Mouse (Mus musculus): ENCODE data around the gene Pml. TPM values are rescaled to one million over a fixed set of nuclear protein-coding genes. Genes with fewer than 3 reads are reported as not detected.
A peak's percentile ranks its signal among the peaks of the same experiment; 100 is the strongest.

Pml gene
- polyA plus RNA-seq, 1 experiment, result 71.3 TPM

GRCm38 (mm10) chr9:58204448-58205000 is 45.1 kb downstream of the Pml start:
- H3K4me1 ChIP-seq (ENCODE audit: control insufficient read depth, insufficient read depth, low read length), result peaks cover 4% of the 10 kb centered on the region
- H3K27ac ChIP-seq (ENCODE audit: insufficient read depth, low read depth, low read length), result no peak overlapping the region
- peak overlapping the region; percentile 50 for H3K4me3 ChIP-seq (ENCODE audit: insufficient read depth, low read length)
- peak; percentile 75 for TF ChIP-seq CTCF (IDR thresholded peaks at IDR 0.05; ENCODE audit: low read depth, low read length)
- no peak for TF ChIP-seq POLR2A (IDR thresholded peaks at IDR 0.05; ENCODE audit: borderline replicate concordance, low read depth, low read length)

- Histone ChIP-seq H3K4me3 (ENCODE audit: insufficient read depth, low read length) (peak within 1 kb of the TSS; percentile 50), H3K4me1 (ENCODE audit: control insufficient read depth, insufficient read depth, low read length) (0 out of 2 replicates have a peak, but pooled peaks cover 2% of the 10 kb centered on the region), H3K27ac (ENCODE audit: insufficient read depth, low read depth, low read length) (no peak within 1 kb of the TSS)
- TF ChIP-seq POLR2A (IDR thresholded peaks at IDR 0.05; ENCODE audit: borderline replicate concordance, low read depth, low read length), result no peak
- no peak for TF ChIP-seq CTCF (IDR thresholded peaks at IDR 0.05; ENCODE audit: low read depth, low read length)
Observed at GRCm38 (mm10) chr9:58203516-58204447, 45.8 kb downstream of the Pml start, which contains the start of the genes Islr and Islr2. Gene Islr (minus strand): TSS chr9:58204306. Gene Islr2 (minus strand): TSS chr9:58204319.

GRCm38 (mm10) chr9:58202676-58203453 is 46.7 kb downstream of the Pml start:
- no peak overlapping the region for H3K4me3 ChIP-seq (ENCODE audit: insufficient read depth, low read length)
- 0 out of 2 replicates have a peak, but pooled peaks cover 2% of the 10 kb centered on the region for H3K4me1 ChIP-seq (ENCODE audit: control insufficient read depth, insufficient read depth, low read length)
- TF ChIP-seq POLR2A (IDR thresholded peaks at IDR 0.05; ENCODE audit: borderline replicate concordance, low read depth, low read length) (no peak), CTCF (IDR thresholded peaks at IDR 0.05; ENCODE audit: low read depth, low read length) (no peak)
- H3K27ac ChIP-seq (ENCODE audit: insufficient read depth, low read depth, low read length), result no peak overlapping the region

GRCm38 (mm10) chr9:58201861-58202549 is 47.6 kb downstream of the Pml start:
- Histone ChIP-seq H3K4me1 (ENCODE audit: control insufficient read depth, insufficient read depth, low read length) (0 out of 2 replicates have a peak, but pooled peaks cover 2% of the 10 kb centered on the region), H3K4me3 (ENCODE audit: insufficient read depth, low read length) (no peak overlapping the region), H3K27ac (ENCODE audit: insufficient read depth, low read depth, low read length) (no peak overlapping the region)
- no peak for TF ChIP-seq POLR2A (IDR thresholded peaks at IDR 0.05; ENCODE audit: borderline replicate concordance, low read depth, low read length)
- no peak for TF ChIP-seq CTCF (IDR thresholded peaks at IDR 0.05; ENCODE audit: low read depth, low read length)

GRCm38 (mm10) chr9:58201091-58201842 is 48.3 kb downstream of the Pml start:
- no peak overlapping the region for H3K4me3 ChIP-seq (ENCODE audit: insufficient read depth, low read length)
- no peak for TF ChIP-seq CTCF (IDR thresholded peaks at IDR 0.05; ENCODE audit: low read depth, low read length)
- no peak for TF ChIP-seq POLR2A (IDR thresholded peaks at IDR 0.05; ENCODE audit: borderline replicate concordance, low read depth, low read length)
- H3K27ac ChIP-seq (ENCODE audit: insufficient read depth, low read depth, low read length), result no peak overlapping the region
- H3K4me1 ChIP-seq (ENCODE audit: control insufficient read depth, insufficient read depth, low read length), result 0 out of 2 replicates have a peak, but pooled peaks cover 2% of the 10 kb centered on the region

- H3K4me3 ChIP-seq (ENCODE audit: insufficient read depth, low read length), result no peak overlapping the region
- no peak overlapping the region for H3K27ac ChIP-seq (ENCODE audit: insufficient read depth, low read depth, low read length)
- H3K4me1 ChIP-seq (ENCODE audit: control insufficient read depth, insufficient read depth, low read length), result 0 out of 2 replicates have a peak, but pooled peaks cover 2% of the 10 kb centered on the region
- TF ChIP-seq CTCF (IDR thresholded peaks at IDR 0.05; ENCODE audit: low read depth, low read length), result no peak
- TF ChIP-seq POLR2A (IDR thresholded peaks at IDR 0.05; ENCODE audit: borderline replicate concordance, low read depth, low read length), result no peak
Observed at GRCm38 (mm10) chr9:58200270-58201090, 49.1 kb downstream of the Pml start.

GRCm38 (mm10) chr9:58199381-58200269 is 50.0 kb downstream of the Pml start:
- H3K4me1 ChIP-seq (ENCODE audit: control insufficient read depth, insufficient read depth, low read length), result 0 out of 2 replicates have a peak, but pooled peaks cover 2% of the 10 kb centered on the region
- no peak for TF ChIP-seq POLR2A (IDR thresholded peaks at IDR 0.05; ENCODE audit: borderline replicate concordance, low read depth, low read length)
- TF ChIP-seq CTCF (IDR thresholded peaks at IDR 0.05; ENCODE audit: low read depth, low read length), result no peak
- no peak overlapping the region for H3K27ac ChIP-seq (ENCODE audit: insufficient read depth, low read depth, low read length)
- H3K4me3 ChIP-seq (ENCODE audit: insufficient read depth, low read length), result no peak overlapping the region

All from bone marrow macrophage, adult 2 months (primary cell).